Mouse (Mus musculus): ENCODE measurements at regions not wholly inside any gene's neighbourhood (a gene's known extent, or its start where the extent isn't known, plus 50 kb on each side); places are given as distances from the start of the nearest gene placed in this dataset.
A peak's percentile ranks its signal among the peaks of the same experiment; 100 is the strongest.

DNA sequence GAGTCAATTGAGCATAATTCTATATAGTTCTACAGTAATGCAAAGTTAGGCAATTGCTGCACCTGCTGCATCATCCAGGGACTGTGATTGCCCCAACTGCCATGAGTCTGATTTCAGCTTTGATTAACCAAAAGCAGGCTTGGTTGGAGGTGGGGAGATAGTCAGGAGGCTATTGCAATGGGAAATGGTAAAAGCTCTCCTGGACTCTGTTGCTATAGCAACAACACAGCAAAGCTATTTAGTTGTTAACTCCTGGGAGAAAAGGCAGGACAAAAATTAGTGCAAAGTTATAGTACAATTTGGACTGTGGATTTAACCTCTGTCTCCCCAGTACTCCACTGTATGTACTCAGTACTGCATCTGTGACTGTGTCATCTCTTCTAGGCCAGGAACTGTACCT lies 51.7 kb upstream of the Rasgrf1 start:
- no peak for DNase-seq (ENCODE audit: low spot score in 2 of 2)

GRCm38 (mm10) chr9:89850491-89851282 lies 59.0 kb upstream of the Rasgrf1 start:
- no peak for DNase-seq (ENCODE audit: low spot score in 2 of 2)

- DNase-seq (ENCODE audit: low spot score in 2 of 2), result no peak
These were observed 59.8 kb upstream of the Rasgrf1 start for GRCm38 (mm10) chr9:89849947-89850346.

DNA sequence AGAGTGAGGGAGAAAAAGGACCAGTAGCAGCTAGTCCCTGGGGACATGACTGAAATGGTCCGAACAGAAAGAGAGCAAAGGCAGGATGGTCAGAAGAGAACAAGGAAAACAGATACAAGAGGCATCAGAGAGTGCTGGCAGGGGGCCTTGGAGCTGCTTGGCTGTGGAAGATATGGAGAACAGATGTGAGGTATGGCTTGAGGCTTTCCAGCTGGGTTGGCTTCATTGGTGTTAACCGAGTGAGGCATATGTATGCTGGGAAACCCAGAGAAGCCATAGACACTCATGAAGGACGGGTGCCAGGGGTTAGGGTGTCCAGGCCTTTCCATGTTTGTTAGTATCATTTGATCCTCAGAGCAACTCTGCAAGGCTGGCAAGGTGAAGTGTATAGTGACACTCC lies 61.1 kb upstream of the Rasgrf1 start:
- no peak for DNase-seq (ENCODE audit: low spot score in 2 of 2)

DNA sequence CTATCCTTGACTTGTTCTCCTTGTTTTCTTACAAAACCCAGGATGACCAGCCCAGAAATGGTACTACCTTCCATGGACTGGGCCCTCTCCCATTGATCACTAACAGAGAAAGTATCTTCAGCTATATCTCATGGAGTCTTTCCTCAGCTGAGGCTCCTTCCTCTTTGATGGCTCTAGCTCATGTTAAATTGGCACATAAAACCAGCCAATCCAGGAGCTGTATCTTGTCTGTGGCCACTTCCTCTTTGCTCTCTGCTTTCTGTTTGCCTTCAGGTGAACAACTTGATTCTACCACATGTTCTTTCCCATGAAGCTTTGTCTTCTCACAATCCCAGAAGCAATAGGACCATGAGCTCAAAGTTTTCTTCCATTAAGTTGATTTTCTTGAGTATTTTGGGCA lies 62.7 kb upstream of the Rasgrf1 start:
- DNase-seq (ENCODE audit: low spot score in 2 of 2), result no peak

DNA sequence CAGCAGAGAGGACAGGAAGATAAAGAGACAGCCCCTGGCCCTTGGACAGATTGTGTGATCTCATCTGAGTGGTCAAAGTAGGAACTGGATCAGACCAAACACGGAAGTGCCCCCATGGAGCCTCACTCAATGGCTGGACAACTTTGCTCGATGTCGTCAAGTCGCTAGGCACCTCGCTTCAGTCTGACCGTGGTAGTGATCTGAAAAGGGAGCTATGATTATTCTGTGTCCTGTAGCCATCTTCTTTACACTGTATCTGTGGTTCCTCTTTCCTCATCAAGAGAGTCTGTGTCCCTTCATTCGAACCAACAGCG lies 67.0 kb upstream of the Rasgrf1 start:
- DNase-seq (ENCODE audit: low spot score in 2 of 2), result peak in 1 of 2 experiments; percentile 65

DNA sequence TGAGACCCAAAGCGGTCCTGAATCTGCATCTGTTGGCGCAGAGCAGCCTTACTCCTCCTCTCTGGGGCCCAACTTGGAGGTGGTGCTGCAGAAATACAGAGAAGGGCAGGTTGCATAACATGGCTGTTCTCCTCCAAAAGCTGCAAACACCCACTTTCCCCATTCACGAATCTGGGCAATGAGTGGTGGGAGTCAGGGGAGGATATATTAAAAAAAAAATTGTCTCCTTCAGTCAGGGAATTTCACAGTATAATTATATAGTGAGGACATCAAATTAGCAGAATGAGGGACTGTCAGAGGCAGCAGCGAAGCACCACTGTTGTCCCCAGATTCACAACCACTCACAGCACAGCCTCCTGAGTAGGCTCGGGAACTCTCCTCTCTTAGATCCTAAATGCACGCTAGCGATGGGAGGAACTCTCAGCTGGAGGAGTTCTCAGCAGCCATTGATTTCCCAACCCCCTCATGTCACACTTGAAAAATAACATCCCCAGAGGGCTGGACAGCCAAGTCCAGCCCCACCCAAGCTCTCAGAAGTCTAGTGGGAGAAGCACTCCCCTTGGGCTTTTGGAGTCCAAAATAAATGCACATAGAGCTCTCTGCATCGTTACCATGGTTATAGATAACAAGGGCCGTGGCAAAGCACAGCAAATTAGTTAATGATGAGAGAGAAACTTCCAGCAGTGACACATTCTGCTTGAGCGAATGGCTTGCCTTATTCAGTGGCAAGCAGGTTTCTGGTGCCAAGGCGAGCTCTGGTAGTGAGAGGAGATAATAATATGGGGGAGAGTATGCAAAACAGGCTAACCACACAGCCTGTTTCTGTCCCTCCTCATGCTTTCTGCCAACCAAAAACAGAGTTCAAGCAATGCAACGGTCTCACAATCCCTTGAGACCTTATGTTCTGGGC lies 67.6 kb upstream of the Rasgrf1 start:
- DNase-seq (ENCODE audit: low spot score in 2 of 2), result peak in 1 of 2 experiments; percentile 26

- no peak for DNase-seq (ENCODE audit: low spot score in 2 of 2)
These were observed 68.3 kb upstream of the Rasgrf1 start for GRCm38 (mm10) chr9:89841371-89841770.

DNA sequence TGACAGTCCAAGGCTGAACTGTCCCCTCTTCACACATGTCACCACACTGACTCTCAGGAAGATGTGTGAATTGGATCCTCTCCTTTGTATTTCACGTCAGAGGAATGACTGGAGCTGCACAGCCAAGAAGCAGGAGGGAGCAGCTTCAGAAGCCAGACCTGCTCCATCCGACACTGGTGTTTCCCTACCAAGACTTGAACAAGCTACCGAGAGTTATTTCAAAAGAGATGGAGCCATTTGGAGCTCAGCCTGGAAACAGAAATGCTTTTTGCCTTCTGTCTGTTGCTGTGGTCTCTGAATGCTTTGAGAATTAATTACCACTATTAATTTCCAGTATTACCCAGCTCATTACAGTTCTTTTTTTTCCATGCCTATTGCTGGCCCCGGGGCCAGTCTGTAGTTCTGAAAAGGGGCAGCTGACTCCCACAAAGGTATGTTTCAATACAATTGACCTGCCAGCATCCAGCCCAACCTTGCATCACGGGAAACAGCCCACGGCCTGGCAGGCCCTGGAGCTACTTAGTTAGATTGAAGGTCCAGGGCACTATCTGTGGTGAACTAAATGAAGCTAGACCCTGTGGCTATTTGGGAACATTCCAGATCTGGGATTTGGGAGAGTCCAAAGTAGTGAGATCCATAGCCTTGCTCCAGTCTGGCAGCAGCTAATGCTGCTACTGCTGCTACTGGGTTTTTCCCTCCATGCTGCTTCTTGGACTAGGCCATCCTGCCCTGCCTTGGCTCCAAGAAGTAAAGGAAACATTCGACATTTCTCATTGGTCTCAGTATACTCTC lies 73.1 kb upstream of the Rasgrf1 start:
- DNase-seq (ENCODE audit: low spot score in 2 of 2), result no peak

GRCm38 (mm10) chr9:89833596-89833995 lies 76.1 kb upstream of the Rasgrf1 start:
- no peak for DNase-seq (ENCODE audit: low spot score in 2 of 2)

- no peak for DNase-seq (ENCODE audit: low spot score in 2 of 2)
These were observed 77.9 kb upstream of the Rasgrf1 start for GRCm38 (mm10) chr9:89831855-89832254.

GRCm38 (mm10) chr9:89828156-89828555 lies 81.6 kb upstream of the Rasgrf1 start:
- DNase-seq (ENCODE audit: low spot score in 2 of 2), result no peak

- DNase-seq (ENCODE audit: low spot score in 2 of 2), result no peak
These were observed 82.1 kb upstream of the Rasgrf1 start for GRCm38 (mm10) chr9:89827564-89827963.

DNA sequence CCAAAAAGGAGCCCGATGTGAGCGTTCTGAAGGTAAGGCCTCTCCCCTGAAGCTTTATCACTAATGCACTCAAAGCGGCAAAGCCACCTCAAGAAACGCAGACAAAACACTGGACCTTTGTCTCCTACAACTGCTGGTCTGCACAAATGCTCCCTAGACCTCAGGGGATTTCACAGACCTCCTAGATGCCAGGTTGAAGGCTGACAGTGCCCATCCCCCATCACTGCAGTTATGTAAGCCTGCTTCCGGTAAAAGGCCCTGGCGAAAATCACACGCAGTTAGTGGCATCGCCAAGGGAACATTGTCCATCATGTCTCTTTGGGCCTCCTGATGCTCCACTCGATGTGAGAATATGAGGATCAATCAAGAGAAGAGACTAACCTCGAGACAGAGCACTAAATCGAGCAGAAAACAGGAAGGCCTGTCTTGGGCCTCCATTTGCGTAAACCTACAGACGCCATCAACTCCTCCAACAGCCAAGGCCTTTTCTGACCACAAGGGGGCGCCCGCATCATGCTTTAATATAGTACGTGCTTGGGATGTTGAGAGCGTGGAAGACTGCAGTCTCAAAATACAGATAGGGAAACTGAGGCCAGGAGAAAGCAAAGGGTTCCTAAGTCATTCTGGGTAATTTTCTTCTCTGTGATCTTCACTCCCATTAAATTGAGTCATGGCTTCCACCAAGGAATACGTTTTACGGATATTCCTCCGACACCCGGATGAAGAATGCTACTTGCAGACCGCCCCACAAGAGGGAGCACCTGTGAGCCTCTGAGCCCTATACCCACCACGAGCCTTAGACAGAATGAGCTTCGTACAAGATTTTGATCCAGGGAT lies 82.8 kb upstream of the Rasgrf1 start:
- peak; percentile 83 to 94 for DNase-seq (ENCODE audit: low spot score in 2 of 2)

DNA sequence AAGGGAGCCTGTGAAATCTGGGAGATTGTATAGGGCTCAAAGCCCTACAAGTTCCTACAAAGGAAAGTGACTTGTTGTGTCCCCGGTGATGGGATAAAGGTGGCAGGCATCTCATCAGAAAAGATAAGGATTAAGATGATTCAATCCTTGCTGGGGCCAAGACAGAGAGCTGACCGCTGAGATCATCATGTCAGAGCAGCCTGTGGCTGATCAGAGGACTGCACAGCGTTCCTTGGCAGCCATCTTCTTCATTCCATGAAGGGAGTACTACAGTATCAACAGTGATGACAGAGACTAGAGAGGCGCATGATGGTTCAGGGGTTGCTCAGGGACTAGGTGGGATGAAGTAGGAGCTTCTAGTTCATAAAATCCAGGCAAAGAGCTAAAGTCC lies 83.6 kb upstream of the Ankrd34c start:
- DNase-seq (ENCODE audit: low spot score in 2 of 2), result no peak

DNA sequence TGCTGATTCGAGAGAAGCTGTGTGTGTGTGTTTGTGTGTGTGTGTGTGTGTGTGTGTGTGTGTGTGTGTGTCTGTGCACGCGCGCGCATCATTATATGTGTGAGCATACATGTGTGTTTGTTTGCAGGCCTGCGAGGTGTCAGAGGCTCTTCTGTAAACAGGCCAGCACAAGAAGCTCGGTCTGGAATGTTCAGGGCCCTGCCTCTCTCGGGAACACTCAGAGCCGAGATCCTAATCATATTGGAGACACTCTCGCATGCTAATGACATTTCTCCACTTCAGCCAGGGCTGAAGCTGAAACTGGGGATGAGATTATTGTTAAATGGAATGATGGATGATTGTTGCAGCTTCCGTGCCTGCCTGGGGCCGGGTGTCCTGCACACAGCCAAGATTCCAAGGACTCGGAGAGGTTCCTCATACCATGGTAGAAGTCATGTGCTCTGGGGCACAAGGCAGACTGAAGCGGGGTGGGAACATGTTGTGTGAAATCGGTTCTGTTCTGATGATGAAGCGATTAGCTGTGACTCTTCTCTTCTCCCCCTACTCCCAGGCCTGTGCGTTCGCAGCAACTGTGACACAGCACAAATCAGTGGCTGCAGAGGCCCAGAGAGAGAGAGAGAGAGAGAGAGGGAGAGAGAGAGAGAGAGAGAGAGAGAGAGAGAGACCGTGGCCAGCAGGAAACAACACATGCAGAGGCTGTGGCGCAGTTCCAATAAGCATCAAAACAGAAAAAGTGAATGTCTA lies 83.0 kb upstream of the Ankrd34c start:
- DNase-seq (ENCODE audit: low spot score in 2 of 2), result no peak

DNA sequence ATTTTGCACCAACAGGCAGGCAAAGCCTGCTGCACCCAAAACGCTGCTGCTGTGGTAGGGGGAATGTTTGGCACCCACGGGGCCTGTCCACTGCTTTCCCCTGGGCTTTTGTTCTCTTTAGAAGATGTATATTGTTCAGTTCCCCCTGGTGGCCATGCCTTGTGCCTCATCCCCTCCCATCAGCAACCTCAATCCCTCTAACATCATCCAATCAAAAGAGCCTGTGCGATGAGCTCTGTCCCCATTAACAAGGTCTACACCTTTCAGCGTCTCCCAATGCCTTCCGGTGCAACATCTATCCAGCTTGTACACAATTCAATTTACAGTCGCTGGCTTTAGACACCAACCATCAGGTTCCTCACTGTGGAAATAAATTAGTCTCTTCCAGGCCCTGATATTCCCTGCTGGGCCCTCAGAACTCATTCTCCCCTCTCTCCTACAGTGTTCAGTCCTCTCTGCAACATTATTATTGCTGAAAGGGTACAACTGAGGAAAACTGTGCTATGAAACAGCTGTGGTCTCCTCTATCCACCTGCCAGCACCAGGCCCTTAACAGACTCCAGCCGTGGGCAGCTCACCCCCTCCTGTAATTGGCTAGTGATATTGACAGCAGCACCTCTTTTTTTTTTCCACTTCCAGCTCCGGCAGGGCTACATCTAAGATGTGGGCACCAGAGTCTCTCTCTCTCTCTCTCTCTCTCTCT lies 75.5 kb upstream of the Ankrd34c start:
- DNase-seq (ENCODE audit: low spot score in 2 of 2), result no peak

- no peak for DNase-seq (ENCODE audit: low spot score in 2 of 2)
These were observed 69.1 kb upstream of the Ankrd34c start for GRCm38 (mm10) chr9:89807381-89807780.

DNA sequence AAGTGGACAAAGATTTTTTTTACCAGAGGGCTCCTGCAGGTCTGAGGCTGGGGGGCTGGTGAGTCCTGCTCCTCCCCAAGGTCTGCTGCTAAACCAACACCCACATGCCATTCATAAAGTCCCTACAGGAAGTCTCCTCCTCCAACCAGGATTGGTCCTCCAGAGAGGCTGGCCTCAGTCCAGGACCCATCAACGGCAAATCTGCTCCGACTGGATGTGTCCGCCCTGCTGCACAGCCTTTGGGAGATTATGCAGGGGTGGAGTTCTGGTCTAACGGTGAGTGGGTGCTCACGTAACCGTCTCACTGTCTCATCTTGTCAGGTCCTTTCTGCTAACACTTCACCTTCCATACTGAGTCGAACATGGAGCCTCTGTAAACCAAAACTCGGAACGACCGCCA lies 64.4 kb upstream of the Ankrd34c start:
- DNase-seq (ENCODE audit: low spot score in 2 of 2), result no peak

GRCm38 (mm10) chr9:89793018-89793417 lies 54.7 kb upstream of the Ankrd34c start:
- DNase-seq (ENCODE audit: low spot score in 2 of 2), result peak; percentile 53 to 84

Measured in spleen, postnatal 4 days (tissue).